Mouse (Mus musculus): ENCODE data around the gene Rbm38. TPM values are rescaled to one million over a fixed set of nuclear protein-coding genes. Genes with fewer than 3 reads are reported as not detected.

The Rbm38 gene
- total RNA-seq, 2 experiments from 2014 or later: 43.2 to 143 TPM

DNA sequence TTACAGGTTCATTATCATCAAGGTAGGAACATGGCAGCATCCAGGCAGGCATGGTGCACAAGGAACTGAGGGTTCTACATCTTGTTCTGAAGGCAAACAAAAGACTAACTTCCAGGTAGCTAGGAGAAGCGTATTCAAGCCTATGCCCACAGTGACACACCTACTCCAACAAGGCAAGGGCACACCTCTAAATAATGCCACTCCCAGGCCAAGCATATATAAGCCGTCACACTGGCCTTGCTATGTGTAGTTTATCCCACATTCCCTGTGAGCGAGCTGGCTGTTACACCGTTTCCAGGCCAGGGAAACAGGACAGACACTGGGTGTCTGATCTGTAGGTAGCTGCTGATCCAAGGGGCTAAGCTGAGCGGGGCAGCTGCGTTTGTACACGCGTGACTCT, 8.9 kb upstream of the Rbm38 start:
- no peak for ATAC-seq (ENCODE audit: poor library complexity, severe bottlenecking)

DNA sequence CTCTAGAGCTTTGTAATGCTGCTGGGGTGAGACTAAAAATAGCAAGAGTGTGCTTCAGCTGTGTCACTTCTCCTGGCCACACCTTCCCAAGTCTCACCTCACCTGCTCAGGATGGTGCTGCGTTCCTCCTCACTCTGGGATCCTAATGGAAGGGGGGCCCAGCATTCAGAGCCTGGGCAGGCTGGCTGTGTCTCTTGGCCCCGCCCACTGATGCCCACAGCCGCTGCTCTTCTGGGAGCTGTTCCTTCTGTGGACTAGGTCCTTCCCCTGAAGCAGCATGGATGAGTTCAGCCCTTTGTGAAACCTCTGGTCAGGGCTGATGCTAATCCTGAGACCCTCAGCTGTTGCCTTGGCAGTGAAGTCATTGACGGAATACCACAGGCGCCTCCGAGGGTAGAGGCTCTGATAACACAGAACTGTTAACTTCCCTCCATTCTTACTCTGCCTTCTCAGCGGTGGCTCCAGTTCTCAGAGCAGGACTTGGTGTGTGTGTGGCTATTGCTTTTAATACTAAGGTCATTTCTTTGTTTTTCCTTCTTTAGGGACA, 5.5 kb upstream of the Rbm38 start:
- no peak for ATAC-seq (ENCODE audit: poor library complexity, severe bottlenecking)

DNA sequence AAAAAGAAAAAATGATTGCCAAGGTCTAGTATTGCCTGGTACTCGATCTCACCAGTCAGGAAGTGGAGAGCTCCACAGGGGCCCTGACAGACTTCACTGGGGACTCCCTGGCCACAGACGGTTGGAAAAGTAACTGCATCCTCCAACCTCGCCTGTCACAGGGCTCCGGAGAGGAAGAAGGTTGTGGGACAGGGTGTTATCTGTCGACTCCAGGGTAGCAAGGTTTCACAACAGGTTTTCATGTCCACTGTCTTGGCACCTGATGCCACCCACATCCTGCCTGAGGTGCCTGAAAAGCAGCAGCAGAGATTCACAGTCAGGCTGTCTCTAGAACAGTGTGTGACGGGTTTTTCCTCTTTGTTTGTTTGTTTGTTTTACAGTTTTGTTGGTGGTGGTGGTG, 2.4 kb upstream of the Rbm38 start:
- peak; percentile 43 for ATAC-seq (ENCODE audit: poor library complexity, severe bottlenecking)

DNA sequence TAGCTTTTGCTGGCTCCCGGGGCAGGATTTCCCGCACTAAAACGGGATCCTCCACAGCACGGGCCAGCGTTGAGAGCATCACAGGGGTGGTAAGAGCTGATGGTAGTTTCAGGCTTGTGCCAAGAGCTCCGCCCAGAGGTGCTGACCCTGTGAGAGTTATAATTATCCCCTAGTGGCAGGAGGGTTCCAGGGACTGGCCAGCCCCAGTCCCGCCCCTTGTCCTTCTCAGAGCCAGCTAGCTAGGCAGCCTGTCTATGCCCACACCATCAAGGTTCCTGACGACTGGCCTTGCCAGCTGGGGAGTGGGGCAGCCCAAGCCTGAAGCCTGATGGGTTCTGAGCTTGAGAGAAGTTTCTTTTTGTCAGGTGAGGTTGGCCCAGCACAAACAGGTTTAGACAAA, 1.7 kb upstream of the Rbm38 start:
- peak; percentile 16 for ATAC-seq (ENCODE audit: poor library complexity, severe bottlenecking)

DNA sequence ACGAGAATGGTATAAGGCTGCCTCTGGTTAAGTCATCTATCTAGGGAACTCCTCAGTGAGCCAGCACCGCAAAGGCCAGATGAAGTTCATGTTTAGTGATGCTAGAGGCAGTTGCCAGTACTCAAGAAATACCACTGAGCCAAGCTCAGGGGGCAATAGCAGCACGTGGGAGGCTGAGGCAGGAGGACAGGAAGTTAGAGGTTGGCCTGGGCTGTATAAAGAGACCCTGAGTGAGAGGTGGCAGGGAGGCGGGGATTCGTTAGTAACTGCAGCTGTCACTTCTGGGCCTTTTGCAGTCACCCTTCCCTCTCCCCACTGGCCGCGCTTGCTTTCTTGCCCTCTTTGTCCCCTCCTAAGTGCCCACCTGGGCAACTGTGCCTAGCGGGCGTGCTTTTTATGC, 976 bp upstream of the Rbm38 start:
- no peak for ATAC-seq (ENCODE audit: poor library complexity, severe bottlenecking)

DNA sequence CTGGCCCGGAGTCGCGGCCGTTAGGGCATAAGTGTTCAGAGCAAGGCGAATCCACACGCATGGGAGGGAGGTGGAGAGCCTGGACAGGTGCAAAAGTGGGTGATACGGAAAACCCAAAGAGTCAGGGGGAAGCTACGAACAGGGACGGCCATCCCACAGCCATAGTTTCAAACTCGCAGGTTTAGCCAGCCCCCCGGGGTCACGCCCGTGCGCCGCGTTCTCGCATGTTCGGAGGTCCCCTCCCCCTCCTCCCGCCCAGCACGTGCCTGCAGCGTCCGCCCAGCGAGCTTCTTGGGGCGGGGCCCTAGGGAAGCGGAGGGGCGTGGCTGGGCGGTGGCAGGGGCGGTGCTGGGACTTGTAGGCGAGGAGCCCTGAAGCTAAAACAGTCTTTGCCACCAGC, 508 bp upstream of the Rbm38 start:
- peak; percentile 62 for ATAC-seq (ENCODE audit: poor library complexity, severe bottlenecking)

DNA sequence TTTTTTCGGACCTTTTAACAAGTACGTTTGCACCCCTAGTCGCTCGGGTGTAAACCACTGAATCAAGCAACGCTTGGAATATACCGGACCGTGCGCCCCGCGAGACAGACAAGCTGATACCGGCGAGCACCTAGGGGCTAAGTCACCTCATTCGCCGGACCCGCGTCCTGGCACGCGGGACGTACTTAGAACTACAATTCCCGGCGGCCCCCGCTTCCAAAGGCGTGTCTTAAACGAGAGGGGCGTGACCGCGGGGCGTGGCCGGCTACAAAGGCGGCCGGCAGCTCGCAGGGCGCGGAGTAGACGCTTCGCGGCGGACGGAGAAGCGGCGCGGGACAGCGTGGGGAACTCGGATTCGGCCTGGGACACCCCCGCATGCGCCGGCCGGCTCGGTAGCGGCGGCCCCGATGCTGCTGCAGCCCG, 1.3 kb downstream of the Rbm38 start:
- peak; percentile 56 for ATAC-seq (ENCODE audit: poor library complexity, severe bottlenecking)

DNA sequence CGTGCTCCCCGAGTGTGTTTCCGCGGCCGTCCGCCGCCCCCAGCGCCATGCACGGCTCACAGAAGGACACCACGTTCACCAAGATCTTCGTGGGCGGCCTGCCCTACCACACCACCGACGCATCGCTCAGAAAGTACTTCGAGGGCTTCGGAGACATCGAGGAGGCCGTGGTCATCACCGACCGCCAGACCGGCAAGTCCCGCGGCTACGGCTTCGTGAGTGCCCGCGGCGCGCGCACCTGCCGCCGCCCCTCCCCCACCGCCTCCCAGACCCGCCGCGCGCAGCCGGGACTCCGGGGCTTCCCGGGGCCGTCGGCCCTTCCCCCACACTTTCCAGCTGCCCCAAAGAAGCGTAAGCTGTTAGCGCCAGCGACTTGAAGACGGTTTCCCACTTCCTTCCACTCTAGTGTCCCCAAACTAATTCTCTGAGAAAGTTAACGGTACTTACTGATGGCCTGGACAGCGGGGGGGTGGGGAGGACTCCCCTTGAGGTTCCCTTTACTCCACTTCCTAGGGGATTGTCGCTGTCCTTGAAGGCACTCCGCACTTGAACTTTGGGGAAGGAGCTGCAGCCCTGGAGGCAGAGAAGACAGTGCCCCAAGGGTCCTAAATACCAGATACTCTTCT, 1.9 kb downstream of the Rbm38 start:
- 0 out of 2 replicates have a peak, but pooled peaks have one; percentile 0 for ATAC-seq (ENCODE audit: poor library complexity, severe bottlenecking)

DNA sequence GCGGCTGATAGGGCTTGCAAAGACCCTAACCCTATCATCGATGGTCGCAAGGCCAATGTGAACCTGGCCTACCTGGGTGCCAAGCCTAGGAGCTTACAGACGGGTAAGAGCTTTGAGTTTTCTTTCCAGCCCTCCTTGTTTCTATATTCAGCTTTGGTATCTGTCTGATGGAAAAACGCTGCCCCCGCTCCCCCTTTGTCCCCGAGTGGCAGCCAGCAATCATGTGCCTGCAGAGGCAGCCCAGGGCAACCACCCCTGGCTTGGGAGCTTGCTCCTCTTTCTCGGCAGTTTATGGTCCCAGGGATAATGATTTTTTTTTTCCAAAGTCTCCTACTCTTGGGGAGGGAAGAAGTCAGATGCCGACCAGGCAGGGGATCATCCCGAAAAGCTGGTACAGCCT, 2.5 kb downstream of the Rbm38 start:
- no peak for ATAC-seq (ENCODE audit: poor library complexity, severe bottlenecking)

DNA sequence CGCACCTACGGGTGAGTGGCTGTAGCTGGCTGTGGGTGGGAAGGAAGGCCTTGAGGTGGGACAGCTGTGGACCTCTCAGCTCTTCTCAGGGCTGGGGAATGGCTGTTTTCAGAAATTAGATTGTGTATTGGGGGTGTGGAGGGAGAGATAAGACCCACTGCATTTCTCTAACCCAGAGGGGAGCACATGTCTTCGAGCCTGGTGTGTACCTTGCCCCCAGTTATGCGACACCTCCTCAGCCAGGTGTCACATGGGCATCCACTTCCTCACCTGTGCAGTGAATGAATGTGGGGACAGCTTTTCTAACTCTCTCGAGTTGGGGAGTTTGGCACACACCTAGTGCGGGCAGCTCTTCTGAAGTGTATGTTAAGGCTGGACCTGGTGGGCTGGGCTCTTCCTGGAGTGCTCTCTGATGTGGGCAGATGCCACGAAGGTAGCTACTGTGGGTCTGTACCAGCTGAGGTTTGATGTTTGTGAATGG, 3.1 kb downstream of the Rbm38 start:
- no peak for ATAC-seq (ENCODE audit: poor library complexity, severe bottlenecking)

DNA sequence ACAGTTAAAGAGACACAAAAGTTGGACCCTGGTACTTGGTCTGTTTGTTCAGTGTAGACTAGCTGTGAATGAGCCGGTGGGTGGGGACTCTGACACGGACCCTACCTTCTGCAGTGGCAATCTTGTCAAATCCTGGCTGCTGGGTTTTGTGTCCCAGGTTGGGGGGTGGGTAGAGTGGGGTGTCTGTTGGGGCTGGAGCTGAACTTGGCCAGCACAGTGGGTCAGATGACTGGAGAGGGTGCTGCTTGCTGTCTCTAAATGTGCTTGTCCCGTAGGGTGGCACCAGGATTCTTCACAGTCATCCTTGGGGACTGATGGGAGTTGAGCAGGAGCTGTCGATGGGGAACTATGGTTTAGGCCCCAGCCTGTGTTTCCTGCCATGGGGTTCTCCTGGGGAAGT, 3.7 kb downstream of the Rbm38 start:
- no peak for ATAC-seq (ENCODE audit: poor library complexity, severe bottlenecking)

DNA sequence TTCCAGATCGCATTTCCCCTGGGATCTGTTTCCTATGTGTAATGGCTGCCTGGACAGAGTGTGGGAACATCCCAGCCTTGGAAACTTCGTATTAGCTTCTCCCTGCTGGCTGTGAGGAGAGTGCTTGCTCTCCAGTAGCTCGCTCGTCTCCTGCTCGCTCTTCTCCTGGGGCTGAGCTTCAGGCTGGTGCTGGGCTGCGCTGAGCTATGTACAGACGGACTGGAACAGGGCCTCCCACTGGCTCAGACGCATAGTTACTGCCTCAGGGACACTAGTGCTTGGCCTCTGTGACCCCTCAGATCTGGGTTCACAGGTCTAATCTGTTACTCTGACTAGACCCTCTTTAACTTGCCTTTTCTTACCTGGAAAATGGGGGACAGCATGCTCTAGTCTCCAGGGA, 4.1 kb downstream of the Rbm38 start:
- ATAC-seq (ENCODE audit: poor library complexity, severe bottlenecking): no peak

DNA sequence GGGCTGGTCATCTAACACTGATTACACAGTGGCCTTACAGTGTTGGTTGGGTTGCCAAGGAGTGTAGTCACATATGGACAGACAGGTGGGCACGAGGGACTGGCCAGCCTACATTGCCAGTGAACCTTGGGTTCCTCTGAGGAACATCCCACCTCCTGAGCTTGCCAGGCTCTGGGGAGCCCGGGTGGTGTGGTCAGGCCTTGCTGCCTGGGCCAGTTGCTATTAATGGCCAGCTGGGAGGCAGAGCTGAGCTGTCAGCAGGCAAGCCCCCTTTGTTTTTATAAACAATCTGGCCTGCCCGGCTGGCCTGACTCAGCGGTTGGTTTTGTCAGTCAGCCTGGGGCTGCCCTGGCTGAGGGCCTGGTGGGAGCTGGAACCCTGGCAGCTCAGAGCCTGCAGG, 4.6 kb downstream of the Rbm38 start:
- no peak for ATAC-seq (ENCODE audit: poor library complexity, severe bottlenecking)

DNA sequence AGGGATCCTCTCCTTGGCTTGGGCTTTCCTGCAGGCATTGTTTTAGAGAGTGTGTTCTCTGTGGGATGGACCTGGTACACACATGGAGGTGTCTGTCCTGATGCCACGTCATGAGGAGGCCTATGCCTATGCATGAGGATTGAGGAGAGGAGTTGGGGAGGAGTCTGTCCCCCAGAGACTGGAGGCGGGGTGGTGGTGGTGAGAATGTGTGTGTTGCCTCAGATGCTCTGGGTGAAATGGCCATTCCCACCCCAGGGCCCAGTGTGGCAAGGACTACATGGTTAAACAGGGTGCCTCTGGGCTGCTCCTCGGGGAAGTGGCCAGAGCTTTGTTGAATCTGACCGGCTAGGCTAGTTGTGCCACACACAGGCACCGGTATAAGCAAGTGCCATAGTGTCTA, 6.0 kb downstream of the Rbm38 start:
- ATAC-seq (ENCODE audit: poor library complexity, severe bottlenecking): no peak

DNA sequence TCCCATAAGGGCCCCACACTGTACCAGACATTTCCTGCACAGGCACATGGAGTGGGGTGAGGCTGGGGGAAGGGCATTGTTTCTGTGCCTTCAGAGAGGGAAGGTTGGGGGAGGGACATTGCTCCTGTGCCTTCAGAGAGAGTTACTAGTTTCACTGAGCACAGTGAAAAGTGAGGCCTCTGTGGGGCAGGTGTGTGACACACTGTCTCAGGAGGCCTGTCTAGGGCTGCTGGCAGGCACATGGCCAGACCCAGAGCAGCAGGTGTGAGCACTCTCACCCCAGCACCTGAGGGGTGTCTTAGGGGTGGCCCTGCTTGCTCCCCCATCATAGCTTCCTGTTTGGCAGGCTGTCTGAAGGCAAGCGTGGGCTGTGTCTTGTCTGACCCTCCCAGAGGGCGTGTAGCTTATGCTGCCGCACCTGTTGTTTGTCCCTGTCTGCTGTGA, 6.4 kb downstream of the Rbm38 start:
- ATAC-seq (ENCODE audit: poor library complexity, severe bottlenecking): peak; percentile 9; the same call in 1 of the 2 replicates

DNA sequence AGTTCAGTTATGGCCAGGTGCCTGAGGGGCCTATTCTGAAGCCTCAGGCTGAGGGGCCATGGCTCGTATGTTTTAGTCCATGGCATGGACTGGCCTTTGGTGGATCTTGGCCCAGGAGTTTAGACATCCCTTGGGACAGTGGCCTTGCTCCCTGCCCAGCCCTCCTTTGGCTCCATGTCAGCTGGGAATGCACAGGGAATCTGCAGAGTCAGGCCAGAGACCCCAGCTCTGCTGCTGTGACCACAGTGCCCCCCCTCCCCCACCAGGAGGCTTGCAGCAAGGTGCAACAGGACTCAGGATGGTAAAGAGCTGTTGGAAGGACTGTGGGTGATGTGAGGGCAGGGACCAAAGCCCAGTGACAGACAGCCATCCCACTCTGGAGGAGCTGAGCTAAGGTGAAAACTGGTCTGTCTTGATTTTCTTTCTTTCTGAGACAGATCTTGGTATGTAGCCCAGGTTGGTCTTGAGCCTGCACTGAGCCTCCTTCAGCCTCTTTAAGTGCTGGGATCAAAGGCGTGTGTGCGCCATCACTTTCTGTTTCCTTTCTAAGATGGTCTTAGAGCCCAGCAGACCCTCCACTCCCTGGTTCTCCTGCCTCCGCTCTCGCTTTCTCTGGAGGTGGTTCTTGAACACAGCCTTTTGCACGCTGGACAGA, 7.0 kb downstream of the Rbm38 start:
- ATAC-seq (ENCODE audit: poor library complexity, severe bottlenecking): no peak

DNA sequence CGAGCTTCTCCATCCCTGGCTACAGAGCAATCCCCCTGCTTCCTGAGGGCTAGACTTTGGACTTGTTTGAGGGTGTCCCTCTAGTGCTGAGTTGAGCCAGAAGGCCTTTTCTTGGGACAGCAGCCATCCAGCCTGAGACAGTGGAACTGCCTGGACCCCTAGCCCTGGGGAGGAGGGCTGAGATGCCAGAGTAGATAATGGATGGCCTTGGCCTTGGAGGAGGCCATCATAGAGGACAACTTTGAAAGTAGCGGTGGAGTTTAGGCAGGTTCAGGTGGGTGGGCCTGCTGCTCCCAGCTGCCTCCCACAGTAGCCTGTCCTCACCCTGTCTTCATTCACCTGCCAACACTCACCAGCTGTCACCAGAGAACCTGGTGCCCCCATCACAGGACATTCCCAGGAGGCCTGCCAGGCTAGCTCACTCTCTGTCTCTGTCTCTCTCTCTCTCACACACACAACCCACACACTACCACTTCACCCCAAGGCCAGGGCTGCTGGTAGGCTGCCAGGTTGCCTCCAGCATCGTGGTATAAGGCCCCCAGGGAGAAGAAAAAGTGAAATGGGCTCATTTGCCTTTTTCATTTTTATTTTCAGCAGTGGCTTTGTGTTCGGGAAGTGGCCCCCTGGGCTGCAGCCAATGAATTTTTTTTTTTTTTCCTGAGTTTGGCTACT, 7.7 kb downstream of the Rbm38 start:
- no peak for ATAC-seq (ENCODE audit: poor library complexity, severe bottlenecking)

DNA sequence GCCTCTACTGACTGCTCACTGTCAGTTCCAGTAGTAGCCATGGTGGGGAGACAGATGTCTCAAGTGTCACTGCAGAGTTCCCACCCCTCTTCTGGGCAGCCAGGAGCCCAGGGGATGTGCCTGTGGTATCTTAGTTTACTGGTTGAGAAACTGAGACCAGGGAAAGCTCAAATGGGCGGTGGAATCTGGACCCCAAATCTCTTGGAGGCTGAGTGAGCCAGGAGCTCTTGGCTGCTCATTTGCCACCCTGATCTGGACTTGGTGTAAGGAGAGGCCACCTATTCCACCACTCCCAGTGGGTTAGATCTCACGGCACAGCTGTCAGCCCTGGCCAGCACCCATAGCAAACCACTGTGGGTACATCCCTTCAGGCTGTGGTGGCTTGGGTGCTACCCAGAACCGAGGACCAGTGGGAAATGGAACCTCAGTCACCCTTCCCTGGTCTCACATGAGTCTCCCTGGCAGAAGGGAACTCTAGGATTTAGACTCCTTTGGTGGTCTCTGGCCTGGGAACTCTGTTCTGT, 8.3 kb downstream of the Rbm38 start:
- ATAC-seq (ENCODE audit: poor library complexity, severe bottlenecking): no peak

DNA sequence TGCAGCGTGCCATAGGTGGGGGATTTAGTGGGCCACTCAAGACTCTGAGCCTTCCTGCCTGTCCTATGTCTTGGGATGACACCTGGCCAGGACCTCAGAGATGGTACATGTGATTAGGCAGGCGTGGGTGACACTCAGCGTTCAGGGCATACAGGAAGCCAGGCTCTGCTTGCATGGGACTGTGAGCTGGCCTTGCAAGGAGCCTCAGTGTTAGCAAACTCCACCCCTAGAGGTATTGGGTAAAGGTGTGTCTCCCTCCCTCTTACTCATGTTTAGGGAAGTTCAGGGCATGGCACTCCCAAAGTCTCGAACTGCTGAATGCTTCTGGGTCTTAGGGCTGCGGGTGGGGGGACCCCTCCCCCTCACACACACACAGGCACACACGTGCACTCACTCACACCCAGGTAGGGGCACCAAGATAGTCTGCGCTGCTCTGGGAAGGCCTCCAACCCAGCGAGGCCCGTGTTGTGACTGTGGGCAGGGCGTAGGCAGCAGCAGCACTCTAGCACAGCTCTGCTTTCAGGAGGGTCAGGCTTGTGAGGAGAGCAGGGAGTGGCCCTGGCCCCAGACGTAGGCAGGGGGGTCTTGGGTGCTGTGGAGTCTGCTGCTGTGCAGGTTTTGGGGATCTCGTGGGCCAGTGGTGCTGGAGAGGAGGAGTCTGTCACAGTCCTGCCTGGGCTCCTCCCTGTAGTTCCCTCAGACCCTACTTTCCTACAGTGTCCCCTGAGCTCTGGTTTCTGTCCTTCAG, 10.5 kb downstream of the Rbm38 start:
- ATAC-seq (ENCODE audit: poor library complexity, severe bottlenecking): peak; percentile 57

DNA sequence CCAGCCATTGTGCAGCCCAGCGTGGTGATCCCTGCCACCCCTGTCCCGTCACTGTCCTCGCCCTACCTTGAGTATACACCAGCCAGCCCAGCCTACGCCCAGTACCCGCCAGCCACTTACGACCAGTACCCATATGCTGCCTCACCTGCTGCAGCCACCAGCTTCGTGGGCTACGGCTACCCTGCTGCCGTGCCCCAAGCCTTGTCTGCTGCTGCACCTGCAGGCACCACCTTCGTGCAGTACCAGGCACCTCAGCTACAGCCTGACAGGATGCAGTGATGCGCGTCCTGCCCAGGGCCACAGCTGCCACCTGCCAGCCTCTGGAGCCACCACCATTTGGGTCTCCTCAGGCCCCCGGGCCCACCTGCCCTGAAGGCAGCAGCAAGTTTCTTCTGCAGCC, 13.2 kb downstream of the Rbm38 start:
- no peak for ATAC-seq (ENCODE audit: poor library complexity, severe bottlenecking)

DNA sequence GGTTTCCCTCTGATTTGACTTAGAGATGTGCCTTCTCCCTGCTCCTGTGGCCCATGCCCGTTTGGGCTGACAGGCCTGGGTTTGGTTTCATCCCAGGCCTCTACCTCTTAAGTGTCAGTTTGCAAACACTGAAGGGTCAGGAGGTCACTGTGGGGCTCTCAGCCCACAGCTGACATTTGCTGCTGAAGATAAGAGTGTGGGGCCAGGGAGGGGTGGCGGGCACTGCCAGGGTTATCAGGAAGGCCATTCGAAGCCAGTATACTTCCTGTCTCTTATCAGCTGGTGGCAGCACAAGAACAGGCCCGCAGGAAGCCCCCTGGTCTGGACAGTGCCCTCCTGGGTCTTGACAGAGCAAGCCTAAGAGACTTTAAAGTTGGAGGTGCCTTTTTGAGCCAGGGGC, 14.7 kb downstream of the Rbm38 start:
- ATAC-seq (ENCODE audit: poor library complexity, severe bottlenecking): peak; percentile 42

Data from megakaryocyte, adult 5-6 weeks (primary cell).